Mouse (Mus musculus) stomach, postnatal 0 days (tissue): ENCODE measurements around the gene Agr2. TPM values are rescaled to one million over a fixed set of nuclear protein-coding genes. Genes with fewer than 3 reads are reported as not detected.

Experiments
- ATAC-seq: fragments of 200-750 bp; cut with Nextera tagmentation; 2 replicates; pipeline ENCODE4 v1.8.0; 2017; ENCODE audit not compliant: low FRiP score, low TSS enrichment
- DNase-seq: peaks from one replicate; pipeline ENCODE4 v3.0.0-alpha.2; 2016; ENCODE audit warnings: low spot score
- H3K27ac ChIP-seq: fragments of 300-500 bp; sonication (generic); replicated peaks from 2 replicates; pipeline ENCODE4 v1.5.1; 2014; ENCODE audit warnings: mild to moderate bottlenecking, control low read depth
- H3K27me3 ChIP-seq: fragments of 300-500 bp; sonication (generic); 2 replicates; pipeline ENCODE4 v1.6.1; 2014; ENCODE audit warnings: low read length; ENCODE audit not compliant: control insufficient read depth, insufficient read depth
- H3K36me3 ChIP-seq: fragments of 300-500 bp; sonication (generic); 2 replicates; pipeline ENCODE4 v1.6.1; 2014; ENCODE audit warnings: low read length, mixed read lengths; ENCODE audit not compliant: control insufficient read depth, insufficient read depth
- H3K4me1 ChIP-seq: fragments of 300-500 bp; sonication (generic); replicated peaks from 2 replicates; pipeline ENCODE4 v1.6.1; 2014; ENCODE audit warnings: antibody characterized with exemption; ENCODE audit not compliant: control insufficient read depth, insufficient read depth
- H3K4me2 ChIP-seq: fragments of 300-500 bp; sonication (generic); replicated peaks from 2 replicates; pipeline ENCODE4 v1.6.1; 2014; ENCODE audit warnings: low read depth, mild to moderate bottlenecking, control low read depth, moderate library complexity
- H3K4me3 ChIP-seq: fragments of 300-500 bp; sonication (generic); 2 replicates; pipeline ENCODE4 v1.5.1; 2014; ENCODE audit warnings: low read depth, low read length, control low read depth
- H3K9ac ChIP-seq: fragments of 300-500 bp; sonication (generic); 2 replicates; pipeline ENCODE4 v1.6.1; 2014; ENCODE audit warnings: mild to moderate bottlenecking, low read length, control low read depth, mixed read lengths
- H3K9me3 ChIP-seq: fragments of 300-500 bp; sonication (generic); 2 replicates; pipeline ENCODE4 v1.6.1; 2016; ENCODE audit warnings: low read length; ENCODE audit not compliant: control insufficient read depth
- CTCF ChIP-seq: IDR thresholded peaks from 2 replicates; pipeline ENCODE4 v1.5.1; 2016; ENCODE audit warnings: antibody characterized with exemption, low read depth, mild to moderate bottlenecking, moderate library complexity
- EP300 ChIP-seq: optimal IDR thresholded peaks from 2 replicates; pipeline ENCODE3; 2016; ENCODE audit warnings: antibody characterized with exemption
- WGBS: fragments of 180-500 bp; shearing (Covaris S2); extraction: QIAGEN DNeasy Blood & Tissue Kit; methylation state at CpG from one replicate; pipeline ENCODE4 v1.1.7; 2014; 5-methylcytosine and 5-hydroxymethylcytosine counted together
- polyA plus RNA-seq: library from polyadenylated mRNA; unstranded; fragments of >200 nt; fragmentation: Nextera tagmentation; extraction: Ambion mirVana; gene quantifications from 2 replicates; pipeline ENCODE4 v1.2.1, GENCODE M21; 2015

Agr2 gene
- polyA plus RNA-seq, 1 experiment from 2014 or later = 1,533 TPM

DNA sequence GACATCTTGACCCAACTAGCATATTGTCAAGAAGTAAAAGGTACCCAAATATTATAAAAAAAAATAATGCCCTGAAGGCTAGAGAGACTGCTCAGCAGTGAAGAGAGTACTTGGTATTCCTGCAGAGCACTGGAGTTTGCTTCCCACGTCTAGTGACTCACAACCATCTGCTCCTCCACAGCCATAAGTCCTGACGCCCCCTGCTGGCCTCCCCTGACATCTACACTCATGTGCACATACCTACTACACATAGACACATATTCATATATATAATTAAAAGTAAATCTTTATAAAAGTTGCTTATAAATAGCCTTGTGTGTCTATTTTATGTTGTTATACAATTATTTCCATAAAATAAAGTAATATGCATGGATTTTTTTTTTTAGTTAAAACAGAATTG, 25.1 kb downstream of the Agr2 start:
- Histone ChIP-seq H3K36me3 (peaks cover 2% of the 10 kb centered on the region; the same call in 1 of the 2 replicates), H3K9ac (no peak overlapping the region), H3K4me2 (no peak overlapping the region), H3K27ac (no peak overlapping the region), H3K4me3 (no peak overlapping the region), H3K4me1 (no peaks in the 10 kb centered on the region), H3K9me3 (no peaks in the 10 kb centered on the region), H3K27me3 (no peaks in the 10 kb centered on the region)
- WGBS = 70% methylated on average over 2 of the region's 2 CpGs
- TF ChIP-seq CTCF (no peak; the same call in 1 of the 2 replicates), EP300 (no peak)
- DNase-seq (peak; percentile 16), ATAC-seq (no peak)

DNA sequence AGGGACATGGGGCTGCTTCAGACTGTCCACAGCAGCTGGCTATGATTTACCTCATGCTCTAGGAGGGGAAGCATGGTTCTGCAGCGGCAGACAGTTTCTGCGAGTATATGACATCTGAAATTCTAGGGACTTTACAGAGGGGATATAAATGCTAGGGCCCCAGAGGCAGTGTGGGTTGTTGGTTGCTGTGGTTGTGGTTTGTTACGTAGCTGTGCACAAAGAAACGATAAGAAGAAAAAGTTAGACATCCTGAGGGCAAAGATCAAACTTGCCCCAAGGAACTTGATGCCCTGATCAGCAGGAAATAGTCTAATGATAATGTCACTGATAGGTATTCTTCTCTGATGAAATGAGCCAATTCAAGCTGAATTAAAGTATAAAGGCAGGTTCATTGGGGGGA, 26.9 kb downstream of the Agr2 start:
- 90% methylated on average over 4 of the region's 4 CpGs for WGBS
- Histone ChIP-seq H3K4me2 (no peak overlapping the region), H3K4me3 (no peak overlapping the region), H3K36me3 (peaks cover 2% of the 10 kb centered on the region; the same call in 1 of the 2 replicates), H3K4me1 (no peaks in the 10 kb centered on the region), H3K9me3 (no peaks in the 10 kb centered on the region), H3K27ac (no peak overlapping the region), H3K27me3 (no peaks in the 10 kb centered on the region), H3K9ac (no peak overlapping the region)
- ATAC-seq = no peak
- TF ChIP-seq CTCF (no peak), EP300 (no peak)
- DNase-seq = peak; percentile 7

DNA sequence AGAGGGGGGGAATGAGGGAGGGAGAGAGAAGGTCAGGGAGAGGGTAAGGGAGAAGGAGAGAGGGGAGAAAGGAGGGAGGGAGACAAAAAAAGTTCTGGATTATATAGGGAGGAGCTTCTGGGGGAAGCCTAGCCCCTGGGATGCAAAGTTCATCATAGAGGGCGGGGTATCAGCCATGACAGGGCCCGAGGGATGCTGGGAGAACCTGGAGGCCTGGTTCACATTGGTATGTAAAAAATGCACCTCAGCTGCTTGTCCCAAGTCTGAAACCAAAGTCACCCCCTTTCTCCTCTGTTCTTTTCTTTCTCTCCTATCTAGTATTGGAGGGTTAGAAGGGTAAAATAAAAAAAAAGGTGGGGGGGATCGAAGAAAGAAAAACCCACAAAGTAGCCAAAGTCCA, 27.4 kb downstream of the Agr2 start:
- Histone ChIP-seq H3K36me3 (peaks cover 2% of the 10 kb centered on the region; the same call in 1 of the 2 replicates), H3K9me3 (no peaks in the 10 kb centered on the region), H3K27ac (no peak overlapping the region), H3K4me1 (no peaks in the 10 kb centered on the region), H3K4me3 (no peak overlapping the region), H3K27me3 (no peaks in the 10 kb centered on the region), H3K9ac (no peak overlapping the region), H3K4me2 (no peak overlapping the region)
- DNase-seq (peak; percentile 7), ATAC-seq (no peak)
- 89% methylated on average over 3 of the region's 3 CpGs for WGBS
- TF ChIP-seq CTCF (no peak), EP300 (no peak)

DNA sequence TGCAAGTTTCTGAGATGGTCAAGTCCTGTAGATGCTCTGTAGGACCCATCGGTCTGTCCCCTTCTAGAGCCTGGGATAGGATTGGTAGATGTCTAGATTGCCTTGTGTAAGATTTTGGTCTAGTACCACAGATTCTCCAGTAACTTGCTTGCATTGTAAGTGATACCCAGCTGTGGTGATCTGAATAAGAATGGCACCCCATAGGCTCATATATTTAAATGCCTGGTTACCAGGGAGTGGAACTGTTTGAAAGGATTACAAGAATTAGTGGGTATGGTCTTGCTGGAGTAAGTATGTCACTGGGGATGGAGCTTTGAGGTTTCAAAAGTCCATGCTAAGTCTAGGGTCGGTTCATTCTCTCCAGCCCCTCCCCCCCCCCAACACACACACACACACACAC, 28.0 kb downstream of the Agr2 start:
- whole genome bisulfite sequencing = 99% methylated on average over 2 of the region's 2 CpGs

DNA sequence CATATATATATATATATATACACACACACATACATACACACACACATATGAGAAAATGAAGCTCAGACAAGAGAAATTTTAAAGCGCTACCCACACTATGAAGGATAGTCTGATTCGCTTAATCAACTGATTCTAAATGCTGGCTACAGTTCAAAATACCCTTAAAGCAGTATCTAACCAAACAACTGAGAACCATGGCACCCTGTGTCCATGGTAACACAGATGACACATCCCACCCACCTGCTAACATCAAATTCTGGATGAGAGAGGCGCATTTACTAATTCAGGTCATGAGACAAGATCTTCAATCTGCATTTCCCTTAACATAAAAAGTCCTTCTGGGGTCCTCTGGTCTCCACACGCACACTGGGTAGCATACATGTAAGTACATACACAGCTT, 33.4 kb downstream of the Agr2 start:
- Histone ChIP-seq H3K27me3 (no peaks in the 10 kb centered on the region), H3K4me3 (no peak overlapping the region), H3K9me3 (no peaks in the 10 kb centered on the region), H3K27ac (no peak overlapping the region), H3K36me3 (0 out of 2 replicates have a peak, but pooled peaks cover 1% of the 10 kb centered on the region), H3K9ac (no peak overlapping the region), H3K4me2 (no peak overlapping the region), H3K4me1 (no peaks in the 10 kb centered on the region)
- 93% methylated on average over 4 of the region's 4 CpGs for WGBS
- TF ChIP-seq CTCF (no peak), EP300 (no peak)
- DNase-seq = no peak
- ATAC-seq = no peak

More for the DNA sequence above, 28.0 kb downstream of the Agr2 start:
- Histone ChIP-seq H3K9ac (no peak overlapping the region), H3K4me3 (no peak overlapping the region), H3K27ac (no peak overlapping the region), H3K4me1 (no peaks in the 10 kb centered on the region), H3K4me2 (no peak overlapping the region), H3K36me3 (peaks cover 2% of the 10 kb centered on the region; the same call in 1 of the 2 replicates), H3K9me3 (no peaks in the 10 kb centered on the region), H3K27me3 (no peaks in the 10 kb centered on the region)
- ATAC-seq (no peak), DNase-seq (no peak)
- TF ChIP-seq CTCF (no peak), EP300 (no peak)

DNA sequence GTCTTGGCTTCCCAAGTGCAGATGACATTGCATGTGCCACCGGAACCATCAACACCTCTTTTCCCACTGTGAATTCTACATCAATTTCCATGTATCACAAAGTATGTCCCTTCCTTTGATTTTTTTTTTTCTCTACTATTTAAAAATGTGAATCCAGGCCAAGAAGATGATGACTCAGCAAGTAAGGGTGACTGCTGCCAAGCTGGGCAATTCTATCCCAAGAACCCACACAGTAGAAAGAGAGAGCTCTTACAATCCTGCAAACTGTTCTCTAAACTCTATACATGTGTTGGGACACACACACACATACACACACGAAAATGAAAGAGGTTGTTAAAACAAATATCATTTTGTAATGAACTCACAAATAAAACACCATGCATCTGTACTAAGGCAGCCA, 34.5 kb downstream of the Agr2 start:
- DNase-seq (no peak), ATAC-seq (no peak)
- no peak overlapping the region for H3K4me3 ChIP-seq
- H3K9ac ChIP-seq = no peak overlapping the region
- H3K9me3 ChIP-seq = no peaks in the 10 kb centered on the region
- WGBS = 80% methylated on average over 2 of the region's 2 CpGs
- no peak for TF ChIP-seq EP300
- no peaks in the 10 kb centered on the region for H3K27me3 ChIP-seq
- H3K4me1 ChIP-seq = no peaks in the 10 kb centered on the region
- no peak overlapping the region for H3K4me2 ChIP-seq
- no peaks in the 10 kb centered on the region for H3K36me3 ChIP-seq
- H3K27ac ChIP-seq = no peak overlapping the region
